Comparison of ENCODE assay signal across 8 mouse cellular contexts in genomic region chr19:21473345-21473744, GRCm38 (mm10). TPM values are rescaled to one million over a fixed set of nuclear protein-coding genes. Genes with fewer than 3 reads are reported as not detected.
A peak's percentile ranks its signal among the peaks of the same experiment; 100 is the strongest.
DNase-seq lines count a peak whose midpoint lies in the region; ATAC-seq and TF ChIP-seq lines count a peak whose summit lies in the region.

Gda (minus strand) TSS chr19:21473445.

- peak within 1 kb of the TSS; percentile 54 for H3K4me3 ChIP-seq in ES-Bruce4 (ENCODE audit: low read depth, low read length)
- H3K4me3 ChIP-seq in heart, embryonic 11.5 days (ENCODE audit: low read depth, low read length) = peak within 1 kb of the TSS; percentile 52
- H3K4me3 ChIP-seq in myocyte = no peak within 1 kb of the TSS

- H3K27ac ChIP-seq in ES-Bruce4 (ENCODE audit: insufficient read depth, low read length) = no peak within 1 kb of the TSS
- no peak within 1 kb of the TSS for H3K27ac ChIP-seq in heart, embryonic 11.5 days (ENCODE audit: low read depth, low read length)

- H3K79me2 ChIP-seq in myocyte (ENCODE audit: control insufficient read depth, insufficient read depth) = no peaks in the 10 kb centered on the region

- no peaks in the 10 kb centered on the region for H3K4me1 ChIP-seq in ES-Bruce4 (ENCODE audit: control insufficient read depth, insufficient read depth, low read length)
- no peaks in the 10 kb centered on the region for H3K4me1 ChIP-seq in heart, embryonic 11.5 days (ENCODE audit: control insufficient read depth, insufficient read depth, low read length)

- no peaks in the 10 kb centered on the region for H3K36me3 ChIP-seq in ES-Bruce4 (ENCODE audit: control insufficient read depth, insufficient read depth, low read length, poor library complexity, severe bottlenecking)
- H3K36me3 ChIP-seq in heart, embryonic 11.5 days (ENCODE audit: control insufficient read depth, insufficient read depth, low read length) = no peaks in the 10 kb centered on the region
- no peaks in the 10 kb centered on the region for H3K36me3 ChIP-seq in myocyte (ENCODE audit: control insufficient read depth, insufficient read depth)

- no peak for DNase-seq in adrenal gland, adult 2 months
- DNase-seq in adrenal gland, adult (ENCODE audit: inconsistent age in 2 of 2, low spot score in 1 of 2) = no peak
- no peak for DNase-seq in left cerebral cortex, postnatal 14 days (ENCODE audit: low spot score in 2 of 2)
- no peak for DNase-seq in cerebellum, postnatal 10 days
- DNase-seq in kidney, postnatal 36 days = no peak

- H3K9me3 ChIP-seq in ES-Bruce4 (replicated peaks; ENCODE audit: control insufficient read depth, insufficient read depth, low read length, poor library complexity, severe bottlenecking) = no peaks in the 10 kb centered on the region
- H3K9me3 ChIP-seq in heart, embryonic 11.5 days (replicated peaks; ENCODE audit: control insufficient read depth, low read length) = no peaks in the 10 kb centered on the region

- H3K27me3 ChIP-seq in ES-Bruce4 (ENCODE audit: control insufficient read depth, insufficient read depth, low read length, poor library complexity, severe bottlenecking) = no peaks in the 10 kb centered on the region
- H3K27me3 ChIP-seq in heart, embryonic 11.5 days (ENCODE audit: control insufficient read depth, insufficient read depth, low read length) = peaks cover 21% of the 10 kb centered on the region
- peaks cover 7% of the 10 kb centered on the region for H3K27me3 ChIP-seq in myocyte (ENCODE audit: control insufficient read depth, insufficient read depth, insufficient read length)

- peak within 1 kb of the TSS; percentile 96 for H3K4me2 ChIP-seq in heart, embryonic 11.5 days
- H3K4me2 ChIP-seq in myocyte (ENCODE audit: low read depth) = peak within 1 kb of the TSS; percentile 21

- WGBS in heart, embryonic 11.5 days (ENCODE audit: insufficient replicate concordance) = 55% methylated on average over 2 of the region's 2 CpGs

- no peak within 1 kb of the TSS; the same call in 1 of the 2 replicates for H3K9ac ChIP-seq in ES-Bruce4 (ENCODE audit: low read depth, poor library complexity, severe bottlenecking)
- 0 out of 2 replicates have a peak within 1 kb of the TSS, but pooled peaks have one; percentile 8 for H3K9ac ChIP-seq in heart, embryonic 11.5 days (ENCODE audit: low read depth, low read length)

- TF ChIP-seq EP300 in ES-Bruce4 (IDR thresholded peaks at IDR 0.05; ENCODE audit: insufficient read depth, low read depth, low read length) = no peak

- ATAC-seq in heart, embryonic 11.5 days (replicated peaks; ENCODE audit: insufficient number of reproducible peaks, low FRiP score, low TSS enrichment) = no peak

- H3ac ChIP-seq in myocyte (ENCODE audit: control insufficient read depth, insufficient read length) = no peak within 1 kb of the TSS

- TF ChIP-seq CTCF in ES-Bruce4 (IDR thresholded peaks at IDR 0.05; ENCODE audit: low read depth, low read length) = no peak

- intact Hi-C loops in left cerebral cortex, postnatal 14 days (cut with DNase I) = loop anchor here (5.0 kb wide), 1 partner anchor 89 kb away; no protein-coding TSS in a partner anchor

- TF ChIP-seq POLR2A in ES-Bruce4 (IDR thresholded peaks at IDR 0.05; ENCODE audit: insufficient read depth, low read length) (no peak), myocyte (IDR thresholded peaks at IDR 0.05; ENCODE audit: insufficient read length, low read depth) (no peak)

TF ChIP-seq in myocyte, 11 proteins besides CTCF, POLR2A, EP300 and RAD21:
- TF ChIP-seq USF1 (IDR thresholded peaks at IDR 0.05; ENCODE audit: low read depth) (no peak), MYOG (IDR thresholded peaks at IDR 0.05; ENCODE audit: control insufficient read depth in 1 of 3, insufficient read depth in 1 of 3, insufficient read length in 2 of 3, low read depth in 2 of 3) (no peak), CEBPB (IDR thresholded peaks at IDR 0.05; ENCODE audit: insufficient read depth, poor library complexity, severe bottlenecking) (no peak), MYOD1 (IDR thresholded peaks at IDR 0.05; ENCODE audit: control insufficient read depth in 1 of 3, insufficient read length in 2 of 3, low read depth in 2 of 3) (no peak), MAX (IDR thresholded peaks at IDR 0.05; ENCODE audit: low read depth) (no peak)

RNA-seq across cellular contexts. Expression of gene Gda, which starts in this region (rescaled TPM):
- total RNA-seq in adrenal gland, adult 2 months (2021) = 10 to 100 TPM in 1 of 2 experiments, 1 to 10 TPM in 1; 10.0 to 13.3 TPM
- polyA plus RNA-seq in adrenal gland, adult 2 months (2012; rRNA removed) = 9.6 and 11.6 TPM in 2 replicates
- polyA plus RNA-seq in ES-Bruce4 (2011; ENCODE audit: insufficient read depth, insufficient read length, low read depth, missing spikeins) (0.20 TPM in 1 of 2 replicates, not detected in the other), myocyte (2012; fragmentation: generic; extraction: Trizol) (0.04 TPM)
- polyA plus RNA-seq in heart, embryonic 11.5 days (2014; fragmentation: Nextera tagmentation; extraction: Ambion mirVana) = not detected in 2 replicates
- 100 to 1,000 TPM; 246 to 253 TPM for total RNA-seq in left cerebral cortex, postnatal 14 days (2021)

Comparison
In these comparisons a context has a peak if more than half of its experiments do, and no peak if none do; other contexts are left out.
1. RNA of gene Gda (total RNA-seq): 246 to 253 TPM in left cerebral cortex, postnatal 14 days; 10.0 to 13.3 TPM in adrenal gland, adult 2 months; every median in the first group is over 10 times any median in the second.